12 mouse cellular contexts compared by ENCODE assay signal in the genomic region with DNA sequence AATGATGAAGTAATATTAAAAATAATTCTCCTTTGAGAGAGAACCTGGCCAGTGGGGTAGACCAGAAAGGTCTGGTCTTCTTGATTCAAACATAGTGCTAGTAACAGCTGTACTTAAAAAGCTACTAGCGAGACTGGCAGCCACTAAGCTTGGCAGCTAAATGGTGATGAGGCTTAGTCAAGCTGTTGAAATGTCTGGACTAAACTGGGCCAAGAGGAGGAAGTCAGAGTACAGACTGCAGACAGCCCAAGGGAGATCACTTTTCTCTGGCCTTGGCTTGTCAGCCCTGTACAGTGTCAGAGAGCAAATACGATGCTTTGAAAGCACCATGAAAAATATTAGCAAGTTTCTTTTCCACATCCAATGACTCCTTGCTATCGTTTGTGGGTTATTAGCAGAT. TPM values are rescaled to one million over a fixed set of nuclear protein-coding genes. Genes with fewer than 3 reads are reported as not detected.
DNase-seq lines count a peak whose midpoint lies in the region; ATAC-seq and TF ChIP-seq lines count a peak whose summit lies in the region.
"Had no signal": no experiment of that assay in that cellular context is flagged by ENCODE, and none has a peak within 500 bp of the region (broad histone marks: within the 10 kb centered on the region; RNA-seq: fewer than 3 reads in every experiment).

No protein-coding gene starts in this region.

- H3K27ac ChIP-seq in lung, postnatal 0 days (ENCODE audit: low read length) = no peak overlapping the region
- H3K27ac ChIP-seq: hindbrain, embryonic 12.5 days; kidney, postnatal 0 days had no signal

- H3K36me3 ChIP-seq in lung, postnatal 0 days (ENCODE audit: insufficient read depth, low read length) = no peaks in the 10 kb centered on the region
- H3K36me3 ChIP-seq: hindbrain, embryonic 12.5 days had no signal

- H3K4me3 ChIP-seq in lung, postnatal 0 days (ENCODE audit: low read depth, low read length) = no peak overlapping the region
- no peak overlapping the region for H3K4me3 ChIP-seq in lung, adult 2 months (replicated peaks; ENCODE audit: extremely low read depth, low read depth, low read length)
- H3K4me3 ChIP-seq: hindbrain, embryonic 12.5 days had no signal

- no peak for TF ChIP-seq CTCF in lung, postnatal 0 days (IDR thresholded peaks at IDR 0.05)
- no peak for TF ChIP-seq CTCF in lung, adult 2 months (IDR thresholded peaks at IDR 0.05; ENCODE audit: insufficient read depth, low read length)

- ATAC-seq in lung, postnatal 0 days = no peak
- ATAC-seq: forebrain, embryonic 14.5 days had no signal

- TF ChIP-seq POLR2A in lung, adult 2 months (IDR thresholded peaks at IDR 0.05; ENCODE audit: borderline replicate concordance, extremely low read depth, low read depth, low read length) = no peak

- H3K9ac ChIP-seq in lung, postnatal 0 days (replicated peaks; ENCODE audit: low read depth) = no peak overlapping the region
- H3K9ac ChIP-seq: hindbrain, embryonic 12.5 days had no signal

- no peaks in the 10 kb centered on the region for H3K4me1 ChIP-seq in lung, postnatal 0 days (ENCODE audit: insufficient read depth, low read depth, low read length)
- peaks cover 3% of the 10 kb centered on the region for H3K4me1 ChIP-seq in lung, adult 2 months (ENCODE audit: control insufficient read depth, insufficient read depth, low read length)

- 72% methylated on average over 3 of the region's 3 CpGs for WGBS in lung, postnatal 0 days
- 68% methylated on average over 3 of the region's 3 CpGs for WGBS in lung, adult 2 months

- H3K9me3 ChIP-seq in lung, postnatal 0 days (ENCODE audit: low read length) = no peaks in the 10 kb centered on the region
- H3K9me3 ChIP-seq: hindbrain, embryonic 12.5 days had no signal

- TF ChIP-seq EP300 in lung, postnatal 0 days (IDR thresholded peaks at IDR 0.05) = no peak

- no peaks in the 10 kb centered on the region for H3K27me3 ChIP-seq in lung, postnatal 0 days (replicated peaks; ENCODE audit: insufficient read depth, low read length)
- H3K27me3 ChIP-seq: hindbrain, embryonic 12.5 days had no signal

- DNase-seq in lung, postnatal 0 days (ENCODE audit: low spot score) = peak; percentile 70
- no peak for DNase-seq in lung, adult 2 months
- DNase-seq in adrenal gland, postnatal 36 days = peak; percentile 47 to 55
- DNase-seq in gastrocnemius, postnatal 10 days = peak; percentile 62
- peak; percentile 29 for DNase-seq in lung, postnatal 14 days
- DNase-seq in thymus, postnatal 10 days (ENCODE audit: low spot score in 2 of 2) = no peak
- no peak for DNase-seq in left cerebral cortex, adult 18-20 months (ENCODE audit: low spot score in 2 of 2)
- no peak for DNase-seq in layer of hippocampus, adult 8-10 months (ENCODE audit: low spot score in 2 of 2)
- DNase-seq: cerebellum, adult 18-20 months had no signal

- no peak overlapping the region for H3K4me2 ChIP-seq in lung, postnatal 0 days (replicated peaks; ENCODE audit: low read depth, low read length)
- H3K4me2 ChIP-seq: hindbrain, embryonic 12.5 days had no signal

RNA-seq across cellular contexts. Expression of a gene that starts 2.5 kb away (rescaled TPM):
- 41.6 and 43.9 TPM in 2 replicates for polyA plus RNA-seq in lung, postnatal 0 days (2015; fragmentation: Nextera tagmentation; extraction: Ambion mirVana)
- 13.6 and 17.3 TPM in 2 replicates for polyA plus RNA-seq in lung, adult 2 months (2012; rRNA removed)
- total RNA-seq in adrenal gland, postnatal 36 days (2021) = 10 to 100 TPM; 47.5 to 54.7 TPM
- 10 to 100 TPM; 57.2 to 57.5 TPM for total RNA-seq in gastrocnemius, postnatal 10 days (2021)
- 10 to 100 TPM; 35.6 to 37.0 TPM for total RNA-seq in left cerebral cortex, adult 18-20 months (2021)
- total RNA-seq in layer of hippocampus, adult 8-10 months (2022) = 10 to 100 TPM; 38.0 to 46.2 (median 38.4) TPM

Comparison
In these comparisons a context has a peak if more than half of its experiments do, and no peak if none do; other contexts are left out.
1. DNase-seq: peak in lung, postnatal 0 days (single experiment), adrenal gland, postnatal 36 days (2 of 2), gastrocnemius, postnatal 10 days (single experiment) and lung, postnatal 14 days (single experiment); none in lung, adult 2 months (single experiment), thymus, postnatal 10 days (0 of 2), left cerebral cortex, adult 18-20 months (0 of 2) and layer of hippocampus, adult 8-10 months (0 of 2).